Mouse (Mus musculus) ES-Bruce4 (cell line): ENCODE measurements around the gene Aip.

Experiments
- CTCF ChIP-seq: IDR thresholded peaks from one replicate; pipeline ENCODE4 v1.8.1; 2011; ENCODE audit warnings: low read depth, low read length
- EP300 ChIP-seq: IDR thresholded peaks from 2 replicates; pipeline ENCODE4 v1.6.1; 2011; ENCODE audit warnings: low read depth, low read length; ENCODE audit not compliant: insufficient read depth

DNA sequence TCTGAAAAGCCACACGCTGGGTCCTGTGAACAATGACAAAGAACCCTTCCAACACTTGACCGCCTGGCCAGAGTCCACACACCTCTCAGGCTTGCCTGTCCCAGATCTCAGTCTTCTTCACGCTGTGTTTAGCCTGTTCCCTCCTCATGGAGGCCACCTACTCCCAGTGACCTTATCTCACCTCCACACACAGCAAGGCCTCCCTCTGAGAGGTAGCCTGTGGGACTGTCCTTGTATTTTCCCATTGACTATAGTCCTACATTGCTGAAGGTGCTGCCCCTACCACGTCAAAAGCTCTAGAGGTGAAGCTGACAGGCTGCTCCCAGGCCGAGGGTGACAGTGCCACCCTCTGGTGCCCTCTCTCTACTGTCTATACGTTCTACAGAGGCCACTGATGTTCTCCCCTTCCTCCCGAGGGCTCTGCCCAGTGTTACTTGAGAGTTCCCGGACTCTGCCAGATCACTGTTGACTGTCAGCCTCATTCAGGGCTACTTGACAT is 45.1 kb downstream of the Aip start:
- no peak for TF ChIP-seq EP300
- TF ChIP-seq CTCF = no peak
